Mouse (Mus musculus) ovary, postnatal 36 days (tissue): ENCODE measurements at regions not wholly inside any gene's neighbourhood (a gene's known extent, or its start where the extent isn't known, plus 50 kb on each side); places are given as distances from the start of the nearest gene placed in this dataset.

Source experiments
- DNase-seq: peaks from one replicate; pipeline ENCODE4 v3.0.0; 2022; ENCODE audit warnings: low spot score, mixed read lengths

GRCm38 (mm10) chr12:10571643-10572377, 181.2 kb downstream of the Rdh14 start:
- no peak for DNase-seq

DNA sequence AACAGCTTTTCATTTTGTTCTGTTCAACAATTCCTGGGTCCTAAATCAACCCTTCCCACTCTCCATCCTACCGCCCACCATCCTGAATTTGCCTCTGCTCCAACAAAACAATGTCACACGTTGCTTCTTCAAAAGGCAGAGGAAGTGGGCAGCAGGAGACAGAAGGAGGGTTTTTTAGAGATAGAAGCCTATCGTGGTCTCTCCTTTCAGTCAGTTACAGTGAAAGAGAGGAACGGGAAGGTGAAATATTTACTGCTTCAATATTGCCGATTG, 181.7 kb downstream of the Rdh14 start:
- DNase-seq = no peak

DNA sequence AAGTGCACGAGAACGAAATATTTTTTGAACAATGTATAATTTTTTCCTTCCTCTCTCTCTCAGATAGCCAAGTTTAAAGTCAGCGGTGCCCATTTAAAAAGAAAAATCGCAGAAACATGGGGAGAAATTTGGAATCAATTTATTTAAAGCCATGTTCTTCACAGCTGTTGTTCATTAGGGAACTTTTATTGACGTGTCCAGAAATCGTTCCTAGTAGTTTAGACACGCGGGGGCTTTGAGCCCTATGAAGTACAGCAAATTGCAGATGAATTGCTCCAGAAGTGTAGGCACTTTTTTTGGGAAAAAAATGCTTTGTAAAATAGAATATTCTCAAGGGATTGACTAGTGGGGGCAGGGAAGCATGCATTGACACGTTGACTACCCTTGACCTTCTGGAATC, 182.8 kb downstream of the Rdh14 start:
- no peak for DNase-seq

DNA sequence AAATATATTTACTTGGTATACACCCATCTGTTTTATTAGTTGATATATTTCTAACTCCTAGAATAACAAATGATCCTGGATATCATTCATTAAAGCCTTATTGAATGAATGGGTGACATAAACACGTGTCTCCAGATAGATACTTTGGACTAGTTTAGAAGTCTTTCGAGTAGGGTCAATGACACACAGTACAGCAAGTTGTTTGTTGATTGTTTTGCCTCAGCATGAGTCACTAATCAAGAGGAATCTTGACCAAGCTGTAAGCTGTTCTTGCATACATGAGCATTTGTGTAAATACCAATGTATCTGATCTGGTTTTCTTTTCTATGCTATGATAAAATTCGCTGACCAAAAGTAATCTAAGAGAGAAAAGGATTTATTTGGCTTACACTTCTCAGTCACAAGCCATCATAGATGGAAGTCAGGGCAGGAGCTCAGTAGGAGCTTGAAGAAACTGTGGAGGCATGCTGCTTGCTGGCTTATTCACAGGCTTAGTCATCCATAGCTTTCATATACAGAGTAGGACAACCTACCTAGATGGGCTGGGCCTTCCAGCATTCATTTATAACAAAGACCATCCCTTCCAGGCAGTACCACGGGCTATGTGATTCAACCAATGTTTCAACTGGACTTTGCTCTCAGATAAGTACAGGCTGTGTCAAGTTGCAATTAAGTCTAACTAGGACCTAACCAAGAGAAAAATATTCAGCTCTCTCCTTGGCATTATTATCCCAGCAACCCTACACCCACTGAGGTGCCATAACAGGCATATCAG, 192.5 kb downstream of the Rdh14 start:
- DNase-seq = no peak

- DNase-seq = no peak
These were observed 193.5 kb downstream of the Rdh14 start for GRCm38 (mm10) chr12:10584026-10584425.

DNA sequence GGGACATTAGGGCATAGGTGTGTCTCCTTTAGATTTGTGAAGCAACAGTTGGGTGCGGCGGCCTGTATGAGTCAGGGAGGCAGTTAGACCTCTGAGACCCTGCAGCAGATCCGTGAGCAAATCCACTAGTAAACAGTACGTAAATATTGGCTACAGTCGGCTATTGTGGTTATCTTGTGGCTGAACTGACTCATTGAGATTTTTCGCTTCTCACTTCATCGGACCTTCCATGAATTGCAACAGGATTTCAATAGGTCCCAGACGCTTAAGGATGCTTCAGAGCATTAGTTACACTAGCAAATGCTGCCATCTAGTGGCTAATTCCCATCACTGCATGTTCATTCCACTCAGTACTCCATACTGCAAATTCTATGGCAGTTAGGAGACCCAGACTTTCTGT, 199.0 kb downstream of the Rdh14 start:
- peak; percentile 6 for DNase-seq

DNA sequence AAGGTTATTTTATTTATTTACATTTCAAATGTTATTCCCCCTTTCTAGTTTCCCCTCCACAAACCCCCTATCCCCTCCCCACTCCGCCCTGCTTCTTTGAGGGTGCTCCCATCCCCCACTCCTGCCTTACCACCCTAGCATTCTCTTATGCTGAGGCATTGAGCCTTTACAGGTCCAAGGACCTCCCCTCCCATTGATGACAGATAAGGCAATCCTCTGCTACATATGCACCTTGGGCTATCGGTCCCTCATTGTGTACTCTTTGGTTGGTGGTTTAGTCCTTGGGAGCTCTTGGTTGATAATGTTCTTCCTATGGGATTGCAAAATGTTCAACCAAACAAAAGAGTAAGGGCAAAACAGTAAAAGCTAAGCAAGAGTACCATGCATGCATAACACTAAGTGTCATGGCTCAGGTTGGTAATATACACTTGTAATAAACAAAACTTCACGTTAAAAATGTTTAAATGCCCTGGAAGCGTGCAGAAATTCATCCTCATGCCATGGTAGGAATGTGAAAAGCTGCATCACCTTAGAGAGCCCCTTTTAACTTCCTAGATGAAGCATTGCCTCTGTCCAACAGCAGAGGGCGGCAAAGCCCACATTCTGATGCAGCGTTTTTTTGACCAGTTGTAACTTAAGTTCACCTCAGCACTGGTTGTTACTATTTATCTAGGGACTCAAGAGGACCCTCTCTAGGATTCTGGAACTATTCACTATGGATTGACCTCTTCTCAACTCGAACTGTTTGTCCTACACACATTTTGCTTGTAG, 207.6 kb downstream of the Rdh14 start:
- DNase-seq = peak; percentile 57

DNA sequence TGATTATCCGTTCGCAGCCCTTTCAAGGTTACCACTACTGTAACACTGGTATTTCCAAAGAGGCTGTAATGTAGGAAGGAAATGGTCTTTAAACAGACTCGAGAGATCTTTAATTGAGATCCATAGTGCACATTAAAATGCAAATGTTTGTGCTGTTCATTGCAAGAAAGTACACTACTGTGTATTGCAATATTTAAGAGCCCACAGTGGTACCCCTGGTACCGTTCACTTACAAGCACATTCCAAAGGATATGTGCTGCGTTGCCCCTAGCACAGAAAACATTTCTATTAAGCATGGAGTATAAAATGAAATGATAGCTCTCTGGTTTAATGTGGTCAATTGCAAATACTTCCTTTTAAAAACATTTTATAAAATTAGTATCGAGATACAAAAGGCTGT, 209.5 kb downstream of the Rdh14 start:
- no peak for DNase-seq

DNA sequence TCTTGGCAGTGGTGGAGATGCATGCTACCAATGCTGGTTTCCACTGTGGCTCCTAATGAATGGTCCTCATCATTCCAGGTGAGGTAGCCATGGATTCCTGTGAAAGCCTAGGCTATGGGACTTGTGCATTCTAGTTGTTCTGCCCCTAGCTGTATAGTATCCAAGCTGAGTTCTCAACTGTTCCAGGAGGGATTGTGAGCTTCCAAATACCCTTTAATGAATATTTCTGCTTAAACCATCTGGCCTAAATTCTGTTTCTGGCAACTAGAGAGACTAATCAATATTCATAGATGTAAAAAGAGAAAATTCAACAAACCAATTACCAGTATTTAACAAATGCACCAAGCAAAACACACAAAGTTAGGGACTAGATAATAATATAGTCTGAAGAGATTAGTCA, 227.7 kb downstream of the Rdh14 start:
- DNase-seq = no peak

GRCm38 (mm10) chr12:10620541-10620940, 230.0 kb downstream of the Rdh14 start:
- no peak for DNase-seq

DNA sequence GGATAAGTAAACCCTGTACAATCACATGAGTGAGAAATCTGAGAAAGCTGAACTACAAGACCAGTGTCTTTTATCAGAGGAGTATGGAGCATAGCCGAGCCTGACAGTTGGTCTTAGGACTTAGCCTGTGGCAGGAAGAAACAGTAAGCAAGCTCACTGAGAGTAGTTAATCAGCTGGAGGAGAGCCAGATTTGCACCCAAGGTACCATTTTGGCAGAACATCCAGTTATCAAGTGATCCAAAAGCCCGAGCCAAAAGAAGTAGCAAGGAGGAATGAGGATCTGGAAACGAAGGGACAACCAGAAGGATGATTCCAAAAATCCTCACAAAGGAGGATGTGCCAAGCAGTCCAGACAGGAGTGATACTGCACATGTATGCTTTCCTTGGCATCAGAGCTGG, 248.0 kb downstream of the Rdh14 start:
- no peak for DNase-seq

- no peak for DNase-seq
These were observed 264.1 kb downstream of the Rdh14 start for GRCm38 (mm10) chr12:10654466-10655184.

GRCm38 (mm10) chr12:10655185-10655544, 264.6 kb downstream of the Rdh14 start:
- no peak for DNase-seq

DNA sequence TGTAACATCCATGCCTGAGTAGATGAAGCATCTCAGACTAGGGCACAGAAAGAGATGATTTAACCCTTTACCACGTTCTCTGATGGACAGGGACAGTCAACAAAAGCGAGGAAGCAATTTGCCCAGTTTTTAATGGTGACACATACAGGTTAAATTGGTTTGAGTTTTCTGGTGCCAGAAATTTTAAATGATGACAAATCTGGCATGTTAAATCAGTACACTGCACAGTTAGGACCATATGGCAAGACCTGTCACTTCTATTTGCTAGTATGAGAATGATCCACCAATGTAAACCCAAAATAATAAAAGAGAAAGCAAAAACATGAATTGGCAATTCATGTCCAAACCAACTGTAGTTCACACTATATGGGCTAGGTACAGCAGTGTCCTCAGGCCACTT, 268.3 kb downstream of the Rdh14 start:
- no peak for DNase-seq

DNA sequence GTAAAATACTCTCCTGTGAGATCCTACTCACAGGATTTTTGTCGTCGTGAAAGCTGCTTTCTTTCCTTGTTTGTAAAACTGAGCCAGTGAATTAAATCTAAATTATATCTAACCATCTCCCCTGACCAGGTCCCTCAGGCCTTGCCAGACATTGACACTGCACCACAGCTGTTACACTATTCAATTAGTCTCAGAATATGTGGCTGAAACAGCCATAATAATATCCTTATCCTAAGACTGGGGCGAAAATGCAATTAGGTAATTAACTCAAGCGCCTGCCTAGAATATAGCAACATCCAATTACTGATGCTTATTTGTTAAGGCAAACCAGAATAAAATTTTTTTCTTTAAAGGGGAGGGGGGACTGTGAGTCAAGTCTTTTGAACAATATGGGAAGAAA, 296.2 kb downstream of the Rdh14 start:
- no peak for DNase-seq
